Comparison of ENCODE assay signal across 13 mouse cellular contexts in genomic region chr1:91758600-91759515, GRCm38 (mm10). TPM values are rescaled to one million over a fixed set of nuclear protein-coding genes. Genes with fewer than 3 reads are reported as not detected.
DNase-seq lines count a peak whose midpoint lies in the region; ATAC-seq and TF ChIP-seq lines count a peak whose summit lies in the region.
"Had no signal": no experiment of that assay in that cellular context is flagged by ENCODE, and none has a peak within 500 bp of the region (broad histone marks: within the 10 kb centered on the region; RNA-seq: fewer than 3 reads in every experiment).

No protein-coding gene starts in this region.

- WGBS in forebrain, embryonic 10.5 days, result 31% methylated on average over 12 of the region's 12 CpGs
- 14% methylated on average over 12 of the region's 12 CpGs for WGBS in forebrain, postnatal 0 days
- 25% methylated on average over 12 of the region's 12 CpGs for WGBS in forebrain, embryonic 11.5 days
- WGBS in limb, embryonic 10.5 days, result 32% methylated on average over 12 of the region's 12 CpGs
- WGBS in neural tube, embryonic 11.5 days, result 26% methylated on average over 12 of the region's 12 CpGs

- TF ChIP-seq CTCF in forebrain, postnatal 0 days (IDR thresholded peaks at IDR 0.05; ENCODE audit: low read depth), result no peak

- H3K27ac ChIP-seq in forebrain, embryonic 10.5 days, result peak overlapping the region; percentile 75
- H3K27ac ChIP-seq in forebrain, postnatal 0 days (ENCODE audit: low read depth, low read length), result no peak overlapping the region
- H3K27ac ChIP-seq in forebrain, embryonic 11.5 days (ENCODE audit: low read depth, low read length), result peak overlapping the region; percentile 20; the same call in 1 of the 2 replicates
- H3K27ac ChIP-seq in limb, embryonic 10.5 days, result peak overlapping the region; percentile 69
- H3K27ac ChIP-seq in neural tube, embryonic 11.5 days (ENCODE audit: low read depth, low read length), result no peak overlapping the region
- H3K27ac ChIP-seq: liver, embryonic 15.5 days had no signal

- H3K4me2 ChIP-seq in forebrain, postnatal 0 days (ENCODE audit: low read depth), result no peak overlapping the region
- peak overlapping the region; percentile 15; the same call in 1 of the 2 replicates for H3K4me2 ChIP-seq in forebrain, embryonic 11.5 days (ENCODE audit: low read depth, low read length, severe bottlenecking)
- no peak overlapping the region for H3K4me2 ChIP-seq in neural tube, embryonic 11.5 days (ENCODE audit: low read depth)
- H3K4me2 ChIP-seq: liver, embryonic 15.5 days had no signal

- no peaks in the 10 kb centered on the region for H3K9me3 ChIP-seq in forebrain, embryonic 10.5 days
- H3K9me3 ChIP-seq in forebrain, postnatal 0 days (ENCODE audit: low read length), result no peaks in the 10 kb centered on the region
- no peaks in the 10 kb centered on the region for H3K9me3 ChIP-seq in forebrain, embryonic 11.5 days (ENCODE audit: control insufficient read depth, low read length)
- H3K9me3 ChIP-seq in limb, embryonic 10.5 days (replicated peaks), result no peaks in the 10 kb centered on the region
- no peaks in the 10 kb centered on the region for H3K9me3 ChIP-seq in neural tube, embryonic 11.5 days (ENCODE audit: control insufficient read depth, low read length)
- H3K9me3 ChIP-seq: G1E; liver, embryonic 15.5 days had no signal

- H3K27me3 ChIP-seq in forebrain, embryonic 10.5 days (ENCODE audit: poor library complexity, severe bottlenecking), result peaks cover 60% of the 10 kb centered on the region
- H3K27me3 ChIP-seq in forebrain, postnatal 0 days (ENCODE audit: insufficient read depth, low read length), result no peaks in the 10 kb centered on the region
- H3K27me3 ChIP-seq in forebrain, embryonic 11.5 days (ENCODE audit: control insufficient read depth, insufficient read depth, low read length), result no peaks in the 10 kb centered on the region; the same call in none of the 2 replicates
- no peaks in the 10 kb centered on the region for H3K27me3 ChIP-seq in limb, embryonic 10.5 days (ENCODE audit: low read depth, poor library complexity, severe bottlenecking)
- no peaks in the 10 kb centered on the region for H3K27me3 ChIP-seq in neural tube, embryonic 11.5 days (ENCODE audit: control insufficient read depth, insufficient read depth, low read length)
- H3K27me3 ChIP-seq: liver, embryonic 15.5 days had no signal

- H3K4me3 ChIP-seq in forebrain, embryonic 10.5 days, result no peak overlapping the region
- H3K4me3 ChIP-seq in forebrain, postnatal 0 days (ENCODE audit: low read depth, low read length), result no peak overlapping the region
- H3K4me3 ChIP-seq in forebrain, embryonic 11.5 days (ENCODE audit: low read depth, low read length), result no peak overlapping the region
- no peak overlapping the region for H3K4me3 ChIP-seq in limb, embryonic 10.5 days
- H3K4me3 ChIP-seq in neural tube, embryonic 11.5 days (ENCODE audit: low read depth, low read length), result no peak overlapping the region
- H3K4me3 ChIP-seq: liver, embryonic 15.5 days had no signal

- no peak for ATAC-seq in forebrain, postnatal 0 days
- ATAC-seq in forebrain, embryonic 11.5 days (replicated peaks; ENCODE audit: low FRiP score), result no peak
- peak; percentile 15; the same call in 1 of the 2 replicates for ATAC-seq in neural tube, embryonic 11.5 days (ENCODE audit: insufficient read depth, low FRiP score, low TSS enrichment)
- ATAC-seq in erythroid progenitor cell, adult 5-6 weeks (replicated peaks; ENCODE audit: low FRiP score, poor library complexity, severe bottlenecking), result no peak

- H3K4me1 ChIP-seq in forebrain, embryonic 10.5 days, result peaks cover 73% of the 10 kb centered on the region
- H3K4me1 ChIP-seq in forebrain, postnatal 0 days (ENCODE audit: insufficient read depth), result peaks cover 21% of the 10 kb centered on the region
- peaks cover 10% of the 10 kb centered on the region for H3K4me1 ChIP-seq in forebrain, embryonic 11.5 days (replicated peaks; ENCODE audit: control insufficient read depth, insufficient read depth, low read length)
- H3K4me1 ChIP-seq in limb, embryonic 10.5 days, result peaks cover 86% of the 10 kb centered on the region
- H3K4me1 ChIP-seq in neural tube, embryonic 11.5 days (ENCODE audit: control insufficient read depth, insufficient read depth, low read length), result peaks cover 8% of the 10 kb centered on the region; the same call in 1 of the 2 replicates
- H3K4me1 ChIP-seq: liver, embryonic 15.5 days had no signal

- no peaks in the 10 kb centered on the region for H3K36me3 ChIP-seq in forebrain, embryonic 10.5 days (replicated peaks)
- no peaks in the 10 kb centered on the region for H3K36me3 ChIP-seq in forebrain, postnatal 0 days (ENCODE audit: insufficient read depth)
- no peaks in the 10 kb centered on the region for H3K36me3 ChIP-seq in forebrain, embryonic 11.5 days (ENCODE audit: control insufficient read depth, insufficient read depth, low read length)
- no peaks in the 10 kb centered on the region for H3K36me3 ChIP-seq in limb, embryonic 10.5 days
- H3K36me3 ChIP-seq in neural tube, embryonic 11.5 days (ENCODE audit: control insufficient read depth, insufficient read depth, low read length), result no peaks in the 10 kb centered on the region
- H3K36me3 ChIP-seq: G1E; liver, embryonic 15.5 days had no signal

- no peak overlapping the region for H3K9ac ChIP-seq in forebrain, postnatal 0 days
- H3K9ac ChIP-seq in forebrain, embryonic 11.5 days (ENCODE audit: low read length), result no peak overlapping the region
- H3K9ac ChIP-seq in neural tube, embryonic 11.5 days (ENCODE audit: low read length), result no peak overlapping the region
- H3K9ac ChIP-seq: liver, embryonic 15.5 days had no signal

- DNase-seq in forebrain, embryonic 10.5 days (ENCODE audit: extremely low spot score, low spot score), result peak; percentile 37
- no peak for DNase-seq in forebrain, postnatal 0 days
- no peak for DNase-seq in forebrain, embryonic 11.5 days (ENCODE audit: low spot score)
- DNase-seq in limb, embryonic 10.5 days (ENCODE audit: low spot score), result no peak
- peak; percentile 23 for DNase-seq in neural tube, embryonic 11.5 days (ENCODE audit: low spot score)
- DNase-seq in liver, result no peak
- DNase-seq in cerebellum, adult 9-10 months, result no peak
- DNase-seq: adrenal gland, adult 8-10 months; cerebellum, postnatal 14 days; kidney, adult 18-20 months had no signal

RNA-seq across cellular contexts. Expression of gene Twist2, which starts 42.4 kb away (rescaled TPM):
- 9.7 and 10.5 TPM in 2 replicates for polyA plus RNA-seq in forebrain, embryonic 10.5 days (2016; fragmentation: Nextera tagmentation; extraction: Ambion mirVana)
- total RNA-seq in forebrain, postnatal 0 days (2014; rRNA removed), result 0.62 and 1.5 TPM in 2 replicates
- 1.6 and 1.8 TPM in 2 replicates for polyA plus RNA-seq in forebrain, postnatal 0 days (2015; fragmentation: Nextera tagmentation; extraction: Ambion mirVana)
- polyA plus RNA-seq in forebrain, embryonic 11.5 days (2014; fragmentation: Nextera tagmentation; extraction: Ambion mirVana), result 6.4 and 7.9 TPM in 2 replicates
- 40.2 and 47.3 TPM in 2 replicates for polyA plus RNA-seq in limb, embryonic 10.5 days (2016; fragmentation: Nextera tagmentation; extraction: Ambion mirVana)
- polyA plus RNA-seq in neural tube, embryonic 11.5 days (2014; fragmentation: Nextera tagmentation; extraction: Ambion mirVana), result 16.0 and 24.0 TPM in 2 replicates
- not detected in 2 replicates for total RNA-seq in erythroid progenitor cell, adult 5-6 weeks (2015; ENCODE audit: low replicate concordance)
- total RNA-seq in erythroid progenitor cell, adult 5-6 weeks (2017; ENCODE audit: low replicate concordance), result not detected in 2 replicates
- polyA plus RNA-seq: G1E had no signal

Comparison
In these comparisons a context has a peak if more than half of its experiments do, and no peak if none do; other contexts are left out.
1. DNase-seq: peak in forebrain, embryonic 10.5 days (single experiment) and neural tube, embryonic 11.5 days (single experiment); none in forebrain, postnatal 0 days (single experiment), forebrain, embryonic 11.5 days (single experiment), limb, embryonic 10.5 days (single experiment), liver (single experiment) and cerebellum, adult 9-10 months (single experiment).
2. H3K27ac ChIP-seq: peak in forebrain, embryonic 10.5 days (single experiment), forebrain, embryonic 11.5 days (single experiment) and limb, embryonic 10.5 days (single experiment); none in forebrain, postnatal 0 days (single experiment) and neural tube, embryonic 11.5 days (single experiment).